Mouse (Mus musculus) limb, embryonic 15.5 days (tissue): Measurements from ENCODE around the gene 1110008L16Rik. TPM values are rescaled to one million over a fixed set of nuclear protein-coding genes. Genes with fewer than 3 reads are reported as not detected.

Experiments
- ATAC-seq: fragments of 200-750 bp; cut with Nextera tagmentation; 2 replicates; pipeline ENCODE4 v1.8.0; 2017; ENCODE audit warnings: low read depth, moderate TSS enrichment; ENCODE audit not compliant: insufficient number of reproducible peaks, low FRiP score, low TSS enrichment
- H3K27ac ChIP-seq: fragments of 300-500 bp; sonication (generic); 2 replicates; pipeline ENCODE4 v1.5.1; 2015; ENCODE audit warnings: moderate library complexity, mild to moderate bottlenecking, inconsistent platforms
- H3K27me3 ChIP-seq: fragments of 300-500 bp; sonication (generic); 2 replicates; pipeline ENCODE4 v1.6.1; 2015; ENCODE audit warnings: inconsistent platforms
- H3K36me3 ChIP-seq: fragments of 300-500 bp; sonication (generic); 2 replicates; pipeline ENCODE4 v1.6.1; 2015; ENCODE audit warnings: inconsistent platforms
- H3K4me1 ChIP-seq: fragments of 300-500 bp; sonication (generic); 2 replicates; pipeline ENCODE4 v1.6.1; 2015; ENCODE audit warnings: inconsistent platforms
- H3K4me2 ChIP-seq: fragments of 300-500 bp; sonication (generic); 2 replicates; pipeline ENCODE4 v1.6.1; 2015; ENCODE audit warnings: mild to moderate bottlenecking, inconsistent platforms
- H3K4me3 ChIP-seq: fragments of 300-500 bp; sonication (generic); 2 replicates; pipeline ENCODE4 v1.5.1; 2015; ENCODE audit warnings: mild to moderate bottlenecking, inconsistent platforms
- H3K9ac ChIP-seq: fragments of 300-500 bp; sonication (generic); 2 replicates; pipeline ENCODE4 v1.6.1; 2015; ENCODE audit warnings: inconsistent platforms
- H3K9me3 ChIP-seq: fragments of 300-500 bp; sonication (generic); 2 replicates; pipeline ENCODE4 v1.6.1; 2016; ENCODE audit warnings: inconsistent platforms
- WGBS: fragments of 180-500 bp; shearing (Covaris S2); methylation state at CpG from one replicate; pipeline ENCODE4 v1.1.7; 2015; 5-methylcytosine and 5-hydroxymethylcytosine counted together
- polyA plus RNA-seq: library from polyadenylated mRNA; unstranded; fragments of >200 nt; fragmentation: Nextera tagmentation; extraction: Ambion mirVana; gene quantifications from 2 replicates; pipeline ENCODE4 v1.2.1, GENCODE M21; 2015

1110008L16Rik gene
- polyA plus RNA-seq, 1 experiment from 2014 or later = 14.2 TPM

- H3K4me2 ChIP-seq = no peak overlapping the region
- no peaks in the 10 kb centered on the region for H3K27me3 ChIP-seq
- WGBS = 74% methylated on average over 11 of the region's 11 CpGs
- peaks cover 5% of the 10 kb centered on the region; the same call in 1 of the 2 replicates for H3K4me1 ChIP-seq
- no peaks in the 10 kb centered on the region for H3K9me3 ChIP-seq
- 0 out of 2 replicates have a peak overlapping the region, but pooled peaks have one; percentile 35 for H3K27ac ChIP-seq
- H3K4me3 ChIP-seq = no peak overlapping the region
- H3K9ac ChIP-seq = no peak overlapping the region
- no peak for ATAC-seq
- H3K36me3 ChIP-seq = no peaks in the 10 kb centered on the region
Measured at GRCm38 (mm10) chr12:55343998-55344397, 44.6 kb downstream of the 1110008L16Rik start.

GRCm38 (mm10) chr12:55344583-55344982 lies 45.2 kb downstream of the 1110008L16Rik start:
- WGBS = 77% methylated on average over 13 of the region's 13 CpGs
- Histone ChIP-seq H3K36me3 (no peaks in the 10 kb centered on the region), H3K27me3 (no peaks in the 10 kb centered on the region), H3K4me1 (peaks cover 5% of the 10 kb centered on the region; the same call in 1 of the 2 replicates), H3K9me3 (no peaks in the 10 kb centered on the region), H3K27ac (no peak overlapping the region), H3K4me2 (no peak overlapping the region), H3K9ac (no peak overlapping the region), H3K4me3 (no peak overlapping the region)
- no peak for ATAC-seq

- H3K27ac ChIP-seq = no peak overlapping the region
- no peaks in the 10 kb centered on the region for H3K36me3 ChIP-seq
- no peaks in the 10 kb centered on the region for H3K9me3 ChIP-seq
- H3K27me3 ChIP-seq = no peaks in the 10 kb centered on the region
- H3K4me3 ChIP-seq = no peak overlapping the region
- no peak for ATAC-seq
- H3K9ac ChIP-seq = no peak overlapping the region
- WGBS = 72% methylated on average over 6 of the region's 6 CpGs
- no peaks in the 10 kb centered on the region for H3K4me1 ChIP-seq
- H3K4me2 ChIP-seq = no peak overlapping the region
Measured at GRCm38 (mm10) chr12:55353423-55353822, 54.0 kb downstream of the 1110008L16Rik start.

GRCm38 (mm10) chr12:55354904-55355303 lies 55.5 kb downstream of the 1110008L16Rik start:
- Histone ChIP-seq H3K4me2 (no peak overlapping the region), H3K4me1 (no peaks in the 10 kb centered on the region), H3K36me3 (no peaks in the 10 kb centered on the region), H3K27me3 (no peaks in the 10 kb centered on the region), H3K9me3 (no peaks in the 10 kb centered on the region), H3K9ac (no peak overlapping the region), H3K4me3 (no peak overlapping the region), H3K27ac (no peak overlapping the region)
- 59% methylated on average over 4 of the region's 4 CpGs for WGBS
- ATAC-seq = 0 out of 2 replicates have a peak, but pooled peaks have one; percentile 44

- no peaks in the 10 kb centered on the region for H3K36me3 ChIP-seq
- no peak for ATAC-seq
- H3K4me3 ChIP-seq = no peak overlapping the region
- H3K9me3 ChIP-seq = no peaks in the 10 kb centered on the region
- no peak overlapping the region for H3K27ac ChIP-seq
- no peaks in the 10 kb centered on the region for H3K4me1 ChIP-seq
- 41% methylated on average over 1 of the region's 1 CpGs for WGBS
- H3K27me3 ChIP-seq = no peaks in the 10 kb centered on the region
- no peak overlapping the region for H3K4me2 ChIP-seq
- no peak overlapping the region for H3K9ac ChIP-seq
Measured at GRCm38 (mm10) chr12:55357303-55357702, 57.9 kb downstream of the 1110008L16Rik start.

GRCm38 (mm10) chr12:55360929-55361328 lies 61.6 kb downstream of the 1110008L16Rik start:
- Histone ChIP-seq H3K9me3 (no peaks in the 10 kb centered on the region), H3K36me3 (no peaks in the 10 kb centered on the region), H3K4me1 (no peaks in the 10 kb centered on the region), H3K27me3 (no peaks in the 10 kb centered on the region), H3K4me3 (no peak overlapping the region), H3K9ac (no peak overlapping the region), H3K27ac (no peak overlapping the region), H3K4me2 (no peak overlapping the region)
- no peak for ATAC-seq
- 75% methylated on average over 5 of the region's 5 CpGs for WGBS

GRCm38 (mm10) chr12:55365083-55365482 lies 65.7 kb downstream of the 1110008L16Rik start:
- Histone ChIP-seq H3K9me3 (no peaks in the 10 kb centered on the region), H3K27me3 (no peaks in the 10 kb centered on the region), H3K9ac (no peak overlapping the region), H3K4me1 (no peaks in the 10 kb centered on the region), H3K36me3 (no peaks in the 10 kb centered on the region), H3K4me2 (no peak overlapping the region), H3K27ac (no peak overlapping the region), H3K4me3 (no peak overlapping the region)
- no peak for ATAC-seq
- WGBS = 84% methylated on average over 2 of the region's 2 CpGs

GRCm38 (mm10) chr12:55372424-55373055 lies 73.2 kb downstream of the 1110008L16Rik start:
- no peak overlapping the region for H3K4me3 ChIP-seq
- H3K4me1 ChIP-seq = no peaks in the 10 kb centered on the region
- no peaks in the 10 kb centered on the region for H3K9me3 ChIP-seq
- no peak overlapping the region for H3K4me2 ChIP-seq
- WGBS = 71% methylated on average over 3 of the region's 3 CpGs
- H3K27ac ChIP-seq = no peak overlapping the region
- ATAC-seq = no peak
- no peak overlapping the region for H3K9ac ChIP-seq
- no peaks in the 10 kb centered on the region for H3K27me3 ChIP-seq
- no peaks in the 10 kb centered on the region for H3K36me3 ChIP-seq

GRCm38 (mm10) chr12:55376956-55377609 lies 77.7 kb downstream of the 1110008L16Rik start:
- Histone ChIP-seq H3K9ac (no peak overlapping the region), H3K27ac (no peak overlapping the region)
- no peak for ATAC-seq

GRCm38 (mm10) chr12:55377610-55377980 lies 78.2 kb downstream of the 1110008L16Rik start:
- Histone ChIP-seq H3K27ac (no peak overlapping the region), H3K27me3 (no peaks in the 10 kb centered on the region), H3K36me3 (peaks cover 5% of the 10 kb centered on the region), H3K4me2 (no peak overlapping the region), H3K4me3 (no peak overlapping the region), H3K4me1 (no peaks in the 10 kb centered on the region), H3K9ac (no peak overlapping the region), H3K9me3 (no peaks in the 10 kb centered on the region)
- ATAC-seq = no peak
- 65% methylated on average over 6 of the region's 6 CpGs for WGBS

More at GRCm38 (mm10) chr12:55376956-55377609, 77.7 kb downstream of the 1110008L16Rik start:
- Histone ChIP-seq H3K4me1 (no peaks in the 10 kb centered on the region), H3K36me3 (no peaks in the 10 kb centered on the region), H3K9me3 (no peaks in the 10 kb centered on the region), H3K4me3 (no peak overlapping the region), H3K4me2 (no peak overlapping the region), H3K27me3 (no peaks in the 10 kb centered on the region)
- 84% methylated on average over 16 of the region's 16 CpGs for WGBS

GRCm38 (mm10) chr12:55384023-55384749 lies 84.8 kb downstream of the 1110008L16Rik start, which contains the start of gene Psma6:
Gene Psma6 (plus strand): TSS chr12:55384222.
- Histone ChIP-seq H3K27ac (peak within 1 kb of the TSS; percentile 57; the same call in 1 of the 2 replicates), H3K4me3 (no peak within 1 kb of the TSS), H3K27me3 (no peaks in the 10 kb centered on the region), H3K9me3 (no peaks in the 10 kb centered on the region), H3K9ac (no peak within 1 kb of the TSS), H3K36me3 (peaks cover 6% of the 10 kb centered on the region), H3K4me1 (0 out of 2 replicates have a peak, but pooled peaks cover 11% of the 10 kb centered on the region), H3K4me2 (no peak within 1 kb of the TSS)
- ATAC-seq = no peak
- WGBS = 47% methylated on average over 10 of the region's 10 CpGs

- no peak overlapping the region for H3K9ac ChIP-seq
- 0 out of 2 replicates have a peak overlapping the region, but pooled peaks have one; percentile 2 for H3K27ac ChIP-seq
Measured at GRCm38 (mm10) chr12:55384826-55385225, 85.4 kb downstream of the 1110008L16Rik start.

More at GRCm38 (mm10) chr12:55384826-55385225, 85.4 kb downstream of the 1110008L16Rik start:
- Histone ChIP-seq H3K4me3 (no peak overlapping the region), H3K9me3 (no peaks in the 10 kb centered on the region), H3K36me3 (peaks cover 6% of the 10 kb centered on the region), H3K4me2 (no peak overlapping the region), H3K27me3 (no peaks in the 10 kb centered on the region), H3K4me1 (0 out of 2 replicates have a peak, but pooled peaks cover 11% of the 10 kb centered on the region)
- WGBS = 87% methylated on average over 3 of the region's 3 CpGs
- no peak for ATAC-seq
